Mouse (Mus musculus) embryonic facial prominence, embryonic 14.5 days (tissue): ENCODE results near the gene Abca8a. TPM values are rescaled to one million over a fixed set of nuclear protein-coding genes. Genes with fewer than 3 reads are reported as not detected.
A peak's percentile ranks its signal among the peaks of the same experiment; 100 is the strongest.
"Not testable (repeated sequence)": the region's sequence is repeated elsewhere in the genome, so short reads cannot be mapped to it uniquely, and the experiment has no call there.

Experiments used
- ATAC-seq: fragments of 200-750 bp; cut with Nextera tagmentation; 2 replicates; pipeline ENCODE4 v1.8.0; 2017; ENCODE audit warnings: low read depth, moderate number of reproducible peaks, moderate TSS enrichment
- DNase-seq: peaks from one replicate; pipeline ENCODE4 v3.0.0-alpha.2; 2015; ENCODE audit warnings: low spot score
- H3K27ac ChIP-seq: fragments of 300-500 bp; sonication (generic); replicated peaks from 2 replicates; pipeline ENCODE4 v1.5.1; 2014; ENCODE audit warnings: low read depth, mild to moderate bottlenecking, low read length, moderate library complexity
- H3K27me3 ChIP-seq: fragments of 300-500 bp; sonication (generic); replicated peaks from 2 replicates; pipeline ENCODE4 v1.6.1; 2014; ENCODE audit warnings: low read length; ENCODE audit not compliant: control insufficient read depth, insufficient read depth
- H3K36me3 ChIP-seq: fragments of 300-500 bp; sonication (generic); 2 replicates; pipeline ENCODE4 v1.6.1; 2014; ENCODE audit warnings: low read length, mixed read lengths; ENCODE audit not compliant: control insufficient read depth, insufficient read depth
- H3K4me1 ChIP-seq: fragments of 300-500 bp; sonication (generic); 2 replicates; pipeline ENCODE4 v1.6.1; 2014; ENCODE audit warnings: antibody characterized with exemption, low read length; ENCODE audit not compliant: control insufficient read depth, insufficient read depth
- H3K4me2 ChIP-seq: fragments of 300-500 bp; sonication (generic); 2 replicates; pipeline ENCODE4 v1.6.1; 2014; ENCODE audit warnings: low read depth, mild to moderate bottlenecking, low read length, moderate library complexity, mixed read lengths
- H3K4me3 ChIP-seq: fragments of 300-500 bp; sonication (generic); 2 replicates; pipeline ENCODE4 v1.5.1; 2014; ENCODE audit warnings: low read depth, mild to moderate bottlenecking, low read length
- H3K9ac ChIP-seq: fragments of 300-500 bp; sonication (generic); 2 replicates; pipeline ENCODE4 v1.6.1; 2014; ENCODE audit warnings: low read depth, mild to moderate bottlenecking, low read length, moderate library complexity, mixed read lengths
- H3K9me3 ChIP-seq: fragments of 300-500 bp; sonication (generic); 2 replicates; pipeline ENCODE4 v1.6.1; 2016; ENCODE audit warnings: low read length; ENCODE audit not compliant: control insufficient read depth
- WGBS: fragments of 180-500 bp; shearing (Covaris S2); extraction: QIAGEN DNeasy Blood & Tissue Kit; methylation state at CpG from one replicate; pipeline ENCODE4 v1.1.7; 2014; 5-methylcytosine and 5-hydroxymethylcytosine counted together
- polyA plus RNA-seq: library from polyadenylated mRNA; unstranded; fragments of >200 nt; fragmentation: Nextera tagmentation; extraction: Ambion mirVana; gene quantifications from 2 replicates; pipeline ENCODE4 v1.2.1, GENCODE M21; 2014

The Abca8a gene
- polyA plus RNA-seq, 1 experiment from 2014 or later: 13.1 TPM

GRCm38 (mm10) chr11:109995624-109996023, 100.2 kb downstream of the Abca8a start, which contains the start of gene Abca8b:
Gene Abca8b (minus strand): TSS chr11:109995845.
- under 1% methylated on average over 15 of the region's 15 CpGs for WGBS
- no peaks in the 10 kb centered on the region for H3K9me3 ChIP-seq

DNA sequence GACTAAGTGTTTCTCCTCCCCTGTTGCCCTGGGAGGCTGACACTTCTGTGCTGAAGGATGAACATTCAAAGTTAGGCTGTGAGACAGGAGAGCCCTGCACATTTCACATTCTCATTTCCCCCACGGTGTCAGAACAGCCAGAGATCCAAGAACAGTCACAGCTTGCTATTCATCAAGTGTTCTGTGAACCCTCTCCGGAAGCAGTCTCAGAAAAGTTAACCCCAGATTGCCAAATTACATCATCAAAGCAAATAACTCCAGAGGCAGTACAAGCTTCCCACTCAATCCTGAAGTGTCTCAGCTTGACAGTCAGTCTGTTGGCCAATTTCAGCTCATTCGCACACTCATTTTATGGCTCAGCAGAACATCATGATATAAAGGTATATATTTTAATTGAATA, 100.8 kb downstream of the Abca8a start:
- peak overlapping the region; percentile 44 for H3K4me3 ChIP-seq
- WGBS: 5% methylated on average over 3 of the region's 3 CpGs
- DNase-seq: peak; percentile 64
- H3K4me2 ChIP-seq: peak overlapping the region; percentile 58
- H3K4me1 ChIP-seq: peaks cover 3% of the 10 kb centered on the region; the same call in 1 of the 2 replicates
- H3K36me3 ChIP-seq: no peaks in the 10 kb centered on the region
- no peaks in the 10 kb centered on the region for H3K27me3 ChIP-seq
- no peak overlapping the region for H3K27ac ChIP-seq
- peak; percentile 47; the same call in 1 of the 2 replicates for ATAC-seq
- no peaks in the 10 kb centered on the region for H3K9me3 ChIP-seq
- no peak overlapping the region for H3K9ac ChIP-seq

More at GRCm38 (mm10) chr11:109995624-109996023, 100.2 kb downstream of the Abca8a start, which contains the start of gene Abca8b:
- DNase-seq (peak; percentile 92), ATAC-seq (peak; percentile 97)
- H3K27ac ChIP-seq: peak within 1 kb of the TSS; percentile 31; the same call in 1 of the 2 replicates
- H3K4me1 ChIP-seq: peaks cover 3% of the 10 kb centered on the region; the same call in 1 of the 2 replicates
- no peaks in the 10 kb centered on the region for H3K36me3 ChIP-seq
- H3K4me2 ChIP-seq: peak within 1 kb of the TSS; percentile 58
- peak within 1 kb of the TSS; percentile 46 for H3K9ac ChIP-seq
- peak within 1 kb of the TSS; percentile 44 for H3K4me3 ChIP-seq
- no peaks in the 10 kb centered on the region for H3K27me3 ChIP-seq

GRCm38 (mm10) chr11:109994014-109994413, 101.8 kb downstream of the Abca8a start:
- no peak overlapping the region for H3K9ac ChIP-seq
- H3K4me3 ChIP-seq: no peak overlapping the region
- ATAC-seq: no peak
- H3K36me3 ChIP-seq: no peaks in the 10 kb centered on the region
- no peaks in the 10 kb centered on the region for H3K9me3 ChIP-seq
- no peak overlapping the region for H3K27ac ChIP-seq
- no peak for DNase-seq
- H3K4me1 ChIP-seq: peaks cover 3% of the 10 kb centered on the region; the same call in 1 of the 2 replicates
- no peaks in the 10 kb centered on the region for H3K27me3 ChIP-seq
- 35% methylated on average over 6 of the region's 6 CpGs for WGBS
- peak overlapping the region; percentile 58 for H3K4me2 ChIP-seq

- no peak overlapping the region for H3K9ac ChIP-seq
- H3K4me1 ChIP-seq: peaks cover 3% of the 10 kb centered on the region; the same call in 1 of the 2 replicates
- ATAC-seq (no peak), DNase-seq (no peak)
- no peaks in the 10 kb centered on the region for H3K27me3 ChIP-seq
- H3K36me3 ChIP-seq: no peaks in the 10 kb centered on the region
- no peak overlapping the region for H3K4me2 ChIP-seq
- no peak overlapping the region for H3K27ac ChIP-seq
- WGBS: 85% methylated on average over 3 of the region's 3 CpGs
- H3K4me3 ChIP-seq: no peak overlapping the region
- no peaks in the 10 kb centered on the region for H3K9me3 ChIP-seq
These were observed 104.5 kb downstream of the Abca8a start for GRCm38 (mm10) chr11:109991270-109991669.

DNA sequence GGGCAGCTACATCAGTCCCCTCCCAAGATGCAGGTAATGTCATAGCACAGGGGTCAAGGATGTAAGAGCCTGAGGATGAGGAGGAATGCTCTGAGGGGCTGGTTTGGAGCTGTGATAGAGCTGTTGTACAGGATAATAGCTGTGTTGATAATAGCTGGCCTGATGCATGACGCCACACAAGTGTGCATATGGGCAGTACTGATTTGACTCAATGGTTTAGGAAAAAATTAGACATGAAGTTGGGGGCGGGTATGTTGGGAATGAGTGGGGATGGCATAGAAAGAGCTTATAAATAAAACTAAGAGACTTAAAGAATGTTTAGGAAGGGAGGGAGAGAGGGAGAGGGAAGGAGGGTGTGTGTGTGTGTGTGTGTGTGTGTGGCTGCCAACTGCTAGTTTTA, 105.5 kb downstream of the Abca8a start:
- 79% methylated on average over 2 of the region's 2 CpGs for WGBS
- ATAC-seq (no peak), DNase-seq (no peak)
- no peak overlapping the region for H3K4me3 ChIP-seq
- no peak overlapping the region for H3K4me2 ChIP-seq
- no peaks in the 10 kb centered on the region for H3K27me3 ChIP-seq
- H3K9ac ChIP-seq: no peak overlapping the region
- no peaks in the 10 kb centered on the region for H3K4me1 ChIP-seq
- H3K27ac ChIP-seq: no peak overlapping the region
- H3K9me3 ChIP-seq: no peaks in the 10 kb centered on the region
- H3K36me3 ChIP-seq: no peaks in the 10 kb centered on the region

- DNase-seq (no peak), ATAC-seq (no peak)
- Histone ChIP-seq H3K36me3 (no peaks in the 10 kb centered on the region), H3K27ac (no peak overlapping the region), H3K4me3 (no peak overlapping the region), H3K4me1 (no peaks in the 10 kb centered on the region), H3K9me3 (no peaks in the 10 kb centered on the region; the same call in 1 of the 2 replicates), H3K27me3 (no peaks in the 10 kb centered on the region), H3K9ac (no peak overlapping the region), H3K4me2 (no peak overlapping the region)
- 45% methylated on average over 1 of the region's 1 CpGs for WGBS
These were observed 107.6 kb downstream of the Abca8a start for GRCm38 (mm10) chr11:109988164-109988563.

- H3K9ac ChIP-seq, H3K36me3 ChIP-seq, H3K4me2 ChIP-seq, ATAC-seq, H3K4me1 ChIP-seq, H3K27ac ChIP-seq, H3K4me3 ChIP-seq, H3K9me3 ChIP-seq, H3K27me3 ChIP-seq, DNase-seq: not testable (repeated sequence)
- WGBS: 33% methylated on average over 11 of the region's 11 CpGs
These were observed 108.2 kb downstream of the Abca8a start for GRCm38 (mm10) chr11:109987460-109988072.

GRCm38 (mm10) chr11:109981872-109982271, 113.9 kb downstream of the Abca8a start:
- Histone ChIP-seq H3K9me3 (peaks cover 7% of the 10 kb centered on the region), H3K4me1 (no peaks in the 10 kb centered on the region), H3K36me3 (no peaks in the 10 kb centered on the region), H3K9ac (no peak overlapping the region), H3K27ac (no peak overlapping the region), H3K4me3 (no peak overlapping the region), H3K4me2 (no peak overlapping the region), H3K27me3 (no peaks in the 10 kb centered on the region)
- ATAC-seq (no peak), DNase-seq (no peak)
- 90% methylated on average over 2 of the region's 2 CpGs for WGBS
